Mouse (Mus musculus) cerebellum, adult 11 months (tissue): ENCODE data around the gene Defb7.

Source experiments
- DNase-seq: peaks from one replicate; pipeline ENCODE4 v3.0.0; 2022

Defb7 gene

DNA sequence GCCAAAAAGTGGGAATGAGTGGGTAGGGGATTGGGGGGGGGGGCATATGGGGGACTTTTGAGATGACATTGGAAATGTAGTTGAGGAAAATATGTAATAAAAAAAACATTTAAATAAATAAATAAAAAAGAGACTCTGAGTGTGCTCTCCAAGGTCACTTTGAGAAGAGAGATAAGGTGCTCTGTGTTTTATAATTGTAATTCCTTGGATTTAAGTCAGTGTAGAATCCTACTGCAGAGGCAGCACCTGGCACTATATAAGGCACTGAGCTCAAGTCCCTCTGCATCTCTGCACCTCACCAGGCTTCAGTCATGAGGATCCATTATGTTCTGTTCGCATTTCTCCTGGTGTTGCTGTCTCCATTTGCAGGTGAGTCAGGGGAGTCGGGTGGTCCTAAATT lies at the start of gene Defb7:
Defb7 (plus strand) TSS at position 301 of the 400 bp plus-strand sequence.
- DNase-seq: no peak

- no peak for DNase-seq
Measured at GRCm38 (mm10) chr8:19446378-19446777, 48.5 kb upstream of the Defb7 start.

DNA sequence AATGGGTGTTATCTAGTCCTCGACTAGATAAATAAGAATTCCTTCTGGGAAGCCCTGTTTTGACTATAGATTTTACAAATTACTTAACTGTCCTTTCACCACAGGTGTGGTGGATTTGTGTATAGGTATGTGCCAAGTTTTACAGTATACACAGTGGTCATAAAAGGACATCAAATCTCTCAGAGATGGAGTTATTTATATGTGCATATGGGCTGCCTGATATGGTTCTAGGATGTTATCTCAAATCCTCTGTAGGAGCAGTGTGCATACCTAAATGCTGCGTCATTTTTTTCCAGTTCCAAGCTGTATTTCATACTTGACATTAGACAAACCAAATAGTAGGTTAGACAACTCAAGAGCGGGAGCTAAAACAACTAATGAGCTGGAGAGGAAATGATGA lies 33.5 kb upstream of the Defb7 start:
- DNase-seq: no peak

GRCm38 (mm10) chr8:19469026-19469425 lies 25.9 kb upstream of the Defb7 start:
- no peak for DNase-seq

GRCm38 (mm10) chr8:19500524-19500923 lies 5.6 kb downstream of the Defb7 start:
- DNase-seq: no peak

DNA sequence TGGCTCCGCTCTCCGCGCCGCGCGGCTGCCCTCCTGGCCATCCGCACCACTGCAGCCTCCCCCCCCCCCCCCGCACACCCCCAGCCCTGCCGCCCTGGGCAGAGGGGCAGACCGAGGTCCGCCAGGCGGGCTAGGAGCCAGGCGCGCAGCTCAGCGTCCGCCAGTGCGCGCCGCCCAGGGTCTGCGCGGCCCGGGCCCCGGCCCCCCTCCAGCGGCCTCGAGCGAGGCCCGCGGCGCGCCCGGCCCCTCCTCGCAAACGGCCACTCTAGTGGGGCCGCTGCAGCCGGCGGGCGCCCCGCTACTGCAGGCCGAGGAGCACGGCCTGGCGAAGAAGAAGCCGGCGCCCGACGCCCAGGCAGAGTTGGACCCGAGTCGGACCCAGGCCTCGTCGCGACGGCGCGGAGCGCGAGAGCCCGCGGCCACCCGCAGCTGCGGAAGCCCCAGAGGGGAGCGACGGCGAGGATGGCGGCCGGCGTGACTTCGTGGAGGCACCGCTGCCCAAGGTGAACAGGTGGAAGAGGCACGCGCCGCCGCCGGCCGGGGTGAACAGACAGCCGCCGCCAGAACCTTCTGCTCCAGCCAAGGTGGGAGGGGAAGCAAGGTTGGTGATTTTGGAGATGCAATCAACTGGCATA lies 40.4 kb downstream of the Defb7 start:
- DNase-seq: peak; percentile 22

- DNase-seq: peak; percentile 65
Measured at GRCm38 (mm10) chr8:19540376-19540775, 45.5 kb downstream of the Defb7 start.
